Mouse (Mus musculus) bone marrow, adult 2 months (tissue): ENCODE measurements around the gene Dtx1. TPM values are rescaled to one million over a fixed set of nuclear protein-coding genes. Genes with fewer than 3 reads are reported as not detected.

Experiments used
- H3K27ac ChIP-seq: fragments of 200-500 bp; 2 replicates; pipeline ENCODE4 v1.5.1; 2012; ENCODE audit warnings: low read depth, mild to moderate bottlenecking, control low read depth, inconsistent platforms, low read length; ENCODE audit not compliant: control insufficient read depth, poor library complexity, insufficient read depth
- H3K4me1 ChIP-seq: fragments of 200-500 bp; 2 replicates; pipeline ENCODE4 v1.6.1; 2011; ENCODE audit warnings: low read length; ENCODE audit not compliant: control insufficient read depth, insufficient read depth
- H3K4me3 ChIP-seq: fragments of 200-500 bp; replicated peaks from 2 replicates; pipeline ENCODE3; 2011; ENCODE audit warnings: mild to moderate bottlenecking, low read depth, low read length, control low read depth; ENCODE audit not compliant: control insufficient read depth
- CTCF ChIP-seq: fragments of 200-500 bp; IDR thresholded peaks from 2 replicates; pipeline ENCODE4 v1.5.1; 2011; ENCODE audit warnings: low read length, control low read depth; ENCODE audit not compliant: control insufficient read depth, insufficient read depth
- POLR2A ChIP-seq: fragments of 200-500 bp; IDR thresholded peaks from 2 replicates; pipeline ENCODE4 v1.6.1; 2011; ENCODE audit warnings: low read depth, mild to moderate bottlenecking, control low read depth, low read length, borderline replicate concordance; ENCODE audit not compliant: control insufficient read depth
- WGBS: fragments of 180-500 bp; shearing (Covaris S2); methylation state at CpG from one replicate; pipeline ENCODE4 v1.1.7; 2018; 5-methylcytosine and 5-hydroxymethylcytosine counted together
- polyA plus RNA-seq: library from polyadenylated mRNA; stranded (reverse); fragments of >200 nt; gene quantifications from 2 replicates; pipeline ENCODE4 v1.2.4, GENCODE M21; 2011; ENCODE audit warnings: low replicate concordance; ENCODE audit not compliant: missing spikeins, insufficient read depth, insufficient read length

The Dtx1 gene
- polyA plus RNA-seq, 1 experiment, result 3.6 TPM

- TF ChIP-seq CTCF, result no peak
- no peak for TF ChIP-seq POLR2A
- H3K4me1 ChIP-seq, result peaks cover 2% of the 10 kb centered on the region
- 20% methylated on average over 24 of the region's 24 CpGs for WGBS
- no peak overlapping the region for H3K4me3 ChIP-seq
- no peak overlapping the region for H3K27ac ChIP-seq
Measured at GRCm38 (mm10) chr5:120682982-120683771, 28.6 kb downstream of the Dtx1 start.

- Histone ChIP-seq H3K27ac (no peak overlapping the region), H3K4me1 (no peaks in the 10 kb centered on the region; the same call in 1 of the 2 replicates), H3K4me3 (no peak overlapping the region)
- WGBS, result 87% methylated on average over 18 of the region's 18 CpGs
- TF ChIP-seq POLR2A (no peak), CTCF (no peak)
Measured at GRCm38 (mm10) chr5:120680918-120681317, 30.8 kb downstream of the Dtx1 start.

DNA sequence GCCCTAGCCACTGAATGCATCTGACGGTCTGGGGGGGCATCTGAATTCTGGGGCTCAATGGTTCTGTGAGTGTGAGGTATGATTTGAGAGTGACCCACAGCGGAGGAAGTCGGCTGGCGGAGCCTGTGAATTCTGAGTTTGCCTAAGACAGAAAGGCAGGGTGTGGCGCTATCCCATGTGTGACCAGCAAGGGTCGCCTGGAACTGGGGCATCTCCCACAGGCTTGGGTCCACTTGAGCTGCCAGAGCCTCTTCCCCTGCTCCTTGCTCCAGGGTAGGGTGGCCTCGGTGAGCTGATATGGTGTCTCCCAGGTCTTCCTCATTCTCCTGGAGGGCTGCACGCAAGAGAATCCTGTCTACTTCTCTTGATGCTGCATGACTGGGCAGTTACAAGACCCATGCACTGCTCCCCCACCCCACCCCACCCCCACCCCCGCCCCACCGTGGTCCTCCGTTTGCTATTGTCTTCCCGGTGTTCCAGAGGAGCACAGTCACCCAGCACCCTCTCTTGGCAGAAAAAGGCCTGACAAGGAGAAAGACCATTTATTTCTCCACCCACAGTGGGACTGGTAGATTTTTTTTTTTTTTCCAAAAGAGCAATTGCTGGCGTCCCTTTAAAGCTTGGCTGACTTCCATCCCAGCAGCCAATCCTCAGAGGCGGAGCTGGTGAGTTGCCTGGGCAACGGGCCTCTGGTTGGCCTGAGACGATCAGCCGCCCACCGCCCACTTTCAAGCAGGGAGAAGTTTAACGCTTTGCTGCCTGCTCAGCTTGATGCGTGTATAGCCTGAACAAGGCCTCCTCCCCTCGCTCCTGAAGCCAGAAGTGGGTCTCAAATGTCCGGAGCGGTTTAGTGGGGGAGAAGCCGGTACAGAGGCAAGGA, 31.8 kb downstream of the Dtx1 start:
- Histone ChIP-seq H3K4me1 (no peaks in the 10 kb centered on the region; the same call in 1 of the 2 replicates), H3K4me3 (no peak overlapping the region), H3K27ac (no peak overlapping the region)
- TF ChIP-seq CTCF (peak; percentile 59), POLR2A (no peak)
- WGBS, result 13% methylated on average over 24 of the region's 24 CpGs

DNA sequence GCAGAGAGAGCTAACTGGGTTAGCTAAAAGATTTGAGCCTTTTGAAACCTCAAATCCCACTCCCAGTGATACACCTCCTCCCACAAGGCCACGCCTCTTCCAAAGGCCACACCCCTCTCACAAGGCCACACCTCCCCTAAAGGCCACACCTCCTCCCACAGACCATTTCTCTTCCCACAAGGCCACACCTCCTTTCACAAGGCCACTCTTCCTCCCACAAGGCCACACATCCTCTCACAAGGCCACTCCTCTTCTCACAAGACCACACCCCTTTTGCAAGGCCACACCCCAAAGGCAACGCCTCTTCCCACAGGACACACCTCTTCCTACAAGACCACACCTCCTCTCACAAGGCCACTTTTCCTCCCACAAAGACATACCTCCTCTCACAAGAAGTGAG, 34.2 kb downstream of the Dtx1 start:
- Histone ChIP-seq H3K4me3 (no peak overlapping the region), H3K27ac (no peak overlapping the region), H3K4me1 (no peaks in the 10 kb centered on the region)
- 49% methylated on average over 2 of the region's 2 CpGs for WGBS
- no peak for TF ChIP-seq CTCF
- TF ChIP-seq POLR2A, result no peak

GRCm38 (mm10) chr5:120674229-120675145, 37.2 kb downstream of the Dtx1 start:
- peak overlapping the region; percentile 24 for H3K27ac ChIP-seq
- H3K4me3 ChIP-seq, result no peak overlapping the region
- 27% methylated on average over 21 of the region's 21 CpGs for WGBS
- TF ChIP-seq CTCF (no peak), POLR2A (no peak)
- no peaks in the 10 kb centered on the region for H3K4me1 ChIP-seq

GRCm38 (mm10) chr5:120673626-120674025, 38.1 kb downstream of the Dtx1 start:
- TF ChIP-seq CTCF, result peak; percentile 98
- TF ChIP-seq POLR2A, result no peak
- 11% methylated on average over 12 of the region's 12 CpGs for WGBS
- no peaks in the 10 kb centered on the region for H3K4me1 ChIP-seq
- no peak overlapping the region for H3K27ac ChIP-seq
- no peak overlapping the region for H3K4me3 ChIP-seq

DNA sequence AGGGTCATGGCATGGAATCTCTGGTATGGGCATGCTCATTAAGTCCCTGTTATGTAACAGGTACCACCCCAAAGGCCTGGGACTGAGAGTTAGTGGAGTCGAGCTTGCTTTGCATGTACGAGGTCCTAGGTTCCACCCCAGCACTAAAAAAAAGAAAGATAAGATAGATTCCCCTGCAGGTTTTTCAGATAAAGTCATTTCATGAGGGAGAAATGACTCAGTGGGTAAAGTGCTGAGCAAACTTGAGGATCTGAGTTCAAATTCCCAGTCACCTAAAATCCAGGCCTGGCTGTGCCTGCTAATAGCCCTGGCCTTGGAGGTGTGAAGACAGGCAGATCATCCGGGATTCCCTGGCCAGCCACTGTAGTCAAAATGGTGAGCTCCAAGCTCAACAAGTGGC, 39.9 kb downstream of the Dtx1 start:
- H3K4me3 ChIP-seq, result no peak overlapping the region
- 70% methylated on average over 3 of the region's 3 CpGs for WGBS
- TF ChIP-seq CTCF (no peak), POLR2A (no peak)
- no peaks in the 10 kb centered on the region for H3K4me1 ChIP-seq
- H3K27ac ChIP-seq, result no peak overlapping the region

GRCm38 (mm10) chr5:120670132-120670531, 41.6 kb downstream of the Dtx1 start:
- H3K4me3 ChIP-seq, result no peak overlapping the region
- peak overlapping the region; percentile 20; the same call in 1 of the 2 replicates for H3K27ac ChIP-seq
- no peaks in the 10 kb centered on the region for H3K4me1 ChIP-seq
- WGBS, result 53% methylated on average over 7 of the region's 7 CpGs
- no peak for TF ChIP-seq POLR2A
- TF ChIP-seq CTCF, result no peak
